Mouse (Mus musculus) testis, postnatal 10 days (tissue): Measurements from ENCODE around the gene Ccdc127.

Experiments
- DNase-seq: peaks from one replicate; pipeline ENCODE4 v3.0.0; 2021; ENCODE audit warnings: low spot score

Gene Ccdc127

DNA sequence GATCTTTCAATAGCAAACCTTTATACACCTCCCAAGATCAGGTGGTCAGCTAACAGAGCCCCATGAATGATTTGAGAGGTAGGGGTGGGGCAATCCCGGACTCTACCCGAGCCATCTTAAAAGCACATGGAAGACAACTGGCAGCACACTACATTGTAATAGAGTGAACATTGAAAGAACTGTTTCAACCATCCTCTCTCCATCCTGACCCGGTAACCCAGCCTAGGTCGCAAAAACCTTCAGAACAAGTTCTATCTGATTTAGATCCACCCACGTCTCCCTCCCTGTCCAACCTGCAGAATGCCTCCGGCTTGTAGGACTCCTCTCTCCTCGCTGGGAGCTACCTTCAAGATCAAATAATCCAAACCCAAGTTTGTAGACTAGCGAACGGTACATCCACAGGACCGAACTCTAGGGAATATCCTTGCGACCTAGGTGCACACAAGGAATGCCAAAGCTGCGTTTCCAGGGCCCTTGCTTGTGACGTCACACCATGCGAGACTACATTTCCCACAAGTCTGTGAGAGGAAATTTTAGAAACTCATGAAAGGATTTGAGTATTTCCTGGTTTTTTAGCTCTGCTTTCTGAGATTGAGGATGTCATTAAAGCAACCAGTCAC lies 40.4 kb downstream of the Ccdc127 start, which contains the start of gene Zfp72:
TSS of gene Zfp72 (minus strand) at position 466 of the 620 bp plus-strand sequence.
- DNase-seq: peak; percentile 73

DNA sequence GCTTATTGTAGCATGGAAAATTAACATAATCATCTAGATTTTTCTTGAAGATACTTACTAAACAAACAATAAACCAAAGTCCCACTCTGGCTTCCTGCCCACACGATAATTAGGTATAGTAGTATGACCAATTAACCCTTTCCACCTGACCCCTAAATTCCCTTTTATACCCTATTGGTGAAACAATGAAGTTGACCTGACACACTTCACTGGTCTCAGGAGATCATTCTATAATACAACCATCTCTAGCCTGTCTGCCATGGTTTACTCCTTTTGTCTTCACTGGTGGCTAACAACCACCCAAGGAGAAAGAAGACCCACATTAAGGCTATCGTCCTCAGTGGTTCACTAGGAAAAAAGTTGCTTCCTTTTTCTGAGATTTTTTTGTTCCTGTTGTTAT lies 41.0 kb downstream of the Ccdc127 start:
- no peak for DNase-seq

DNA sequence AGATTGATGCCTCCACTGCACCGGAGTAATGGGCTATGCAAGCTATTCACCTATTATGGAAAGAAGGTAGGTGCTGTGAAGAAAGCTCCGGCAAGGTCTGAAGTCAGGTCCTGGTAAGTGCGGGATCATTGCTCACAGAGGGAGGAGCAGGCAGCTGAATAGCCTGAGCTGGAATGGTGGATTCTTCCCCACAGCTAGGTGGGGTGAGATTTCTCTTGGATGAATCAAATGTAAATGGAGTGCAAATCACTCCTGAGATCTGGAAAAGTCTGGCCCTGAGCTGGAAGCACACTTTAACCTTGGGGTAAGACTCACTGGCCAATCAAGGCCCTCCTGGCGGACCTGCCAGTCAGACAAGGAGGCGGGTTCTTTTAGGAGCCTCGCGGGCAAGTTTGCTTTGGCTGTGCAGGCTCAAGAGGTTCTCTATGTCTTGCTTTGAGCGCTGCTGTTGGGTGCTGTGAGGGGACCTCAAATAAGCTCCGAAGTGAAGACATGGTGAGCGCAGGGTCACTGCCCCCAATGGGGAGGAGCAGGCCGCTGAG lies 49.3 kb downstream of the Ccdc127 start, which contains the start of gene Ftl1-ps1:
TSS of gene Ftl1-ps1 (plus strand) at position 397 of the 542 bp plus-strand sequence.
- DNase-seq: peak; percentile 39
